Mouse (Mus musculus) lung, embryonic 14.5 days (tissue): ENCODE measurements at regions not wholly inside any gene's neighbourhood (a gene's known extent, or its start where the extent isn't known, plus 50 kb on each side); places are given as distances from the start of the nearest gene placed in this dataset.
A peak's percentile ranks its signal among the peaks of the same experiment; 100 is the strongest.

Experiments used
- ATAC-seq: fragments of 200-750 bp; cut with Nextera tagmentation; 2 replicates; pipeline ENCODE4 v1.8.0; 2017; ENCODE audit warnings: mild to moderate bottlenecking, moderate TSS enrichment, moderate library complexity; ENCODE audit not compliant: insufficient read depth
- DNase-seq: peaks from one replicate; pipeline ENCODE4 v3.0.0-alpha.2; 2015
- H3K27ac ChIP-seq: fragments of 300-500 bp; sonication (generic); 2 replicates; pipeline ENCODE4 v1.5.1; 2014; ENCODE audit warnings: low read depth, mild to moderate bottlenecking, moderate library complexity
- H3K27me3 ChIP-seq: fragments of 300-500 bp; sonication (generic); 2 replicates; pipeline ENCODE4 v1.6.1; 2014; ENCODE audit warnings: low read length, control low read depth; ENCODE audit not compliant: insufficient read depth
- H3K36me3 ChIP-seq: fragments of 300-500 bp; sonication (generic); 2 replicates; pipeline ENCODE4 v1.6.1; 2014; ENCODE audit warnings: control low read depth; ENCODE audit not compliant: insufficient read depth
- H3K4me1 ChIP-seq: fragments of 300-500 bp; sonication (generic); 2 replicates; pipeline ENCODE4 v1.6.1; 2014; ENCODE audit warnings: antibody characterized with exemption, control low read depth; ENCODE audit not compliant: insufficient read depth
- H3K4me2 ChIP-seq: fragments of 300-500 bp; sonication (generic); 2 replicates; pipeline ENCODE4 v1.6.1; 2014; ENCODE audit warnings: mild to moderate bottlenecking
- H3K4me3 ChIP-seq: fragments of 300-500 bp; sonication (generic); 2 replicates; pipeline ENCODE4 v1.5.1; 2014; ENCODE audit warnings: low read depth, low read length
- H3K9ac ChIP-seq: fragments of 300-500 bp; sonication (generic); 2 replicates; pipeline ENCODE4 v1.6.1; 2014
- H3K9me3 ChIP-seq: fragments of 300-500 bp; sonication (generic); 2 replicates; pipeline ENCODE4 v1.6.1; 2016; ENCODE audit warnings: low read depth, low read length, control low read depth
- CTCF ChIP-seq: IDR thresholded peaks from 2 replicates; pipeline ENCODE4 v1.5.1; 2016; ENCODE audit warnings: antibody characterized with exemption, low read depth
- WGBS: fragments of 180-500 bp; shearing (Covaris S2); extraction: QIAGEN DNeasy Blood & Tissue Kit; methylation state at CpG from one replicate; pipeline ENCODE4 v1.1.7; 2014; 5-methylcytosine and 5-hydroxymethylcytosine counted together

- no peaks in the 10 kb centered on the region for H3K9me3 ChIP-seq
- H3K4me2 ChIP-seq: peak overlapping the region; percentile 32; the same call in 1 of the 2 replicates
- no peaks in the 10 kb centered on the region for H3K36me3 ChIP-seq
- no peak overlapping the region; the same call in 1 of the 2 replicates for H3K27ac ChIP-seq
- H3K27me3 ChIP-seq: no peaks in the 10 kb centered on the region
- H3K4me1 ChIP-seq: no peaks in the 10 kb centered on the region
- H3K4me3 ChIP-seq: no peak overlapping the region
- DNase-seq (peak; percentile 67), ATAC-seq (peak; percentile 77)
- 34% methylated on average over 5 of the region's 5 CpGs for WGBS
- no peak for TF ChIP-seq CTCF
- H3K9ac ChIP-seq: no peak overlapping the region
Observed at GRCm38 (mm10) chr5:80659043-80659442, 360.9 kb upstream of the Adgrl3 start.

- ATAC-seq (peak; percentile 94), DNase-seq (peak; percentile 84)
- Histone ChIP-seq H3K4me1 (no peaks in the 10 kb centered on the region), H3K27me3 (no peaks in the 10 kb centered on the region), H3K4me3 (no peak overlapping the region), H3K27ac (no peak overlapping the region), H3K36me3 (no peaks in the 10 kb centered on the region), H3K4me2 (peak overlapping the region; percentile 32; the same call in 1 of the 2 replicates), H3K9me3 (no peaks in the 10 kb centered on the region), H3K9ac (no peak overlapping the region)
- no peak for TF ChIP-seq CTCF
- 21% methylated on average over 3 of the region's 3 CpGs for WGBS
Observed at GRCm38 (mm10) chr5:80659530-80659929, 360.4 kb upstream of the Adgrl3 start.

GRCm38 (mm10) chr5:80670258-80670947, 349.5 kb upstream of the Adgrl3 start:
- Histone ChIP-seq H3K36me3 (no peaks in the 10 kb centered on the region), H3K4me3 (no peak overlapping the region), H3K27me3 (no peaks in the 10 kb centered on the region), H3K27ac (no peak overlapping the region), H3K4me2 (no peak overlapping the region), H3K9me3 (no peaks in the 10 kb centered on the region), H3K9ac (no peak overlapping the region), H3K4me1 (no peaks in the 10 kb centered on the region)
- WGBS: 26% methylated on average over 7 of the region's 7 CpGs
- DNase-seq (peak; percentile 87), ATAC-seq (peak; percentile 96)
- TF ChIP-seq CTCF: no peak

- H3K36me3 ChIP-seq: no peaks in the 10 kb centered on the region
- no peak for ATAC-seq
Observed at GRCm38 (mm10) chr5:80683431-80683830, 336.5 kb upstream of the Adgrl3 start.

GRCm38 (mm10) chr5:80700848-80701247, 319.1 kb upstream of the Adgrl3 start:
- H3K4me1 ChIP-seq: no peaks in the 10 kb centered on the region
- no peak overlapping the region for H3K4me2 ChIP-seq
- DNase-seq: no peak
- H3K4me3 ChIP-seq: no peak overlapping the region
- no peak overlapping the region for H3K9ac ChIP-seq
- no peak for TF ChIP-seq CTCF
- H3K27me3 ChIP-seq: no peaks in the 10 kb centered on the region
- ATAC-seq: no peak
- no peaks in the 10 kb centered on the region for H3K36me3 ChIP-seq
- WGBS: 86% methylated on average over 2 of the region's 2 CpGs
- no peak overlapping the region for H3K27ac ChIP-seq
- H3K9me3 ChIP-seq: no peaks in the 10 kb centered on the region

More at GRCm38 (mm10) chr5:80683431-80683830, 336.5 kb upstream of the Adgrl3 start:
- Histone ChIP-seq H3K27me3 (no peaks in the 10 kb centered on the region), H3K4me2 (no peak overlapping the region), H3K4me3 (no peak overlapping the region), H3K9ac (no peak overlapping the region), H3K27ac (no peak overlapping the region), H3K4me1 (no peaks in the 10 kb centered on the region), H3K9me3 (no peaks in the 10 kb centered on the region)
- WGBS: 77% methylated on average over 2 of the region's 2 CpGs
- no peak for DNase-seq
- TF ChIP-seq CTCF: no peak

- H3K4me2 ChIP-seq: no peak overlapping the region
- no peaks in the 10 kb centered on the region for H3K9me3 ChIP-seq
- H3K36me3 ChIP-seq: no peaks in the 10 kb centered on the region
- WGBS: 84% methylated on average over 2 of the region's 2 CpGs
- H3K9ac ChIP-seq: no peak overlapping the region
- H3K27ac ChIP-seq: no peak overlapping the region
- no peaks in the 10 kb centered on the region for H3K27me3 ChIP-seq
- ATAC-seq (no peak), DNase-seq (no peak)
- TF ChIP-seq CTCF: no peak
- H3K4me3 ChIP-seq: no peak overlapping the region
- no peaks in the 10 kb centered on the region for H3K4me1 ChIP-seq
Observed at GRCm38 (mm10) chr5:80704732-80705131, 315.2 kb upstream of the Adgrl3 start.

GRCm38 (mm10) chr5:80706645-80707056, 313.3 kb upstream of the Adgrl3 start:
- Histone ChIP-seq H3K27me3 (no peaks in the 10 kb centered on the region), H3K4me2 (no peak overlapping the region), H3K4me3 (no peak overlapping the region), H3K4me1 (no peaks in the 10 kb centered on the region), H3K27ac (no peak overlapping the region), H3K9me3 (no peaks in the 10 kb centered on the region), H3K9ac (no peak overlapping the region), H3K36me3 (no peaks in the 10 kb centered on the region)
- ATAC-seq (no peak), DNase-seq (no peak)
- no peak for TF ChIP-seq CTCF
- 64% methylated on average over 8 of the region's 8 CpGs for WGBS
